Mouse (Mus musculus) spleen, adult 18-20 months (tissue): Measurements from ENCODE around the gene Otud7a.
A peak's percentile ranks its signal among the peaks of the same experiment; 100 is the strongest.

Experiments
- DNase-seq, 2 experiments: peaks; one replicate each; pipeline ENCODE4 v3.0.0; 2022; ENCODE audit warnings: mixed read lengths in 2 of 2

Gene Otud7a

GRCm38 (mm10) chr7:63789743-63790142 is 345.2 kb downstream of the Otud7a start:
- no peak for DNase-seq

GRCm38 (mm10) chr7:63796001-63796632 is 351.6 kb downstream of the Otud7a start:
- no peak for DNase-seq

GRCm38 (mm10) chr7:63798446-63798845 is 353.9 kb downstream of the Otud7a start:
- no peak for DNase-seq

GRCm38 (mm10) chr7:63799304-63799703 is 354.8 kb downstream of the Otud7a start:
- DNase-seq = no peak

GRCm38 (mm10) chr7:63802751-63803150 is 358.2 kb downstream of the Otud7a start:
- DNase-seq = peak; percentile 36 to 61
